Mouse (Mus musculus) c-Kit-negative CD71-positive TER-119-positive erythroid progenitor cells, embryonic 14.5 days (primary cell): ENCODE results near the gene Tacr3.

ENCODE experiments used
- DNase-seq: peaks from one replicate; pipeline ENCODE4 v3.0.0-alpha.2; 2013; ENCODE audit warnings: low read depth, low spot score

Gene Tacr3

GRCm38 (mm10) chr3:134828875-134829530, at the start of gene Tacr3:
Gene Tacr3, plus strand, starts transcription at chr3:134829007.
- no peak for DNase-seq

- DNase-seq: no peak
Observed at GRCm38 (mm10) chr3:134828492-134828874, 324 bp upstream of the Tacr3 start.

- no peak for DNase-seq
Observed at GRCm38 (mm10) chr3:134829531-134829921, 719 bp downstream of the Tacr3 start.

- no peak for DNase-seq
Observed at GRCm38 (mm10) chr3:134851342-134851741, 22.5 kb downstream of the Tacr3 start.

- DNase-seq: no peak
Observed at GRCm38 (mm10) chr3:134877701-134878100, 48.9 kb downstream of the Tacr3 start.

- no peak for DNase-seq
Observed at GRCm38 (mm10) chr3:134895831-134896230, 67.0 kb downstream of the Tacr3 start.

GRCm38 (mm10) chr3:134908890-134909289, 80.1 kb downstream of the Tacr3 start:
- no peak for DNase-seq

- no peak for DNase-seq
Observed at GRCm38 (mm10) chr3:134934703-134935102, 105.9 kb downstream of the Tacr3 start.

- DNase-seq: no peak
Observed at GRCm38 (mm10) chr3:134935461-134935860, 106.7 kb downstream of the Tacr3 start.

GRCm38 (mm10) chr3:134963461-134963860, 134.7 kb downstream of the Tacr3 start:
- DNase-seq: no peak

- no peak for DNase-seq
Observed at GRCm38 (mm10) chr3:134978902-134979301, 150.1 kb downstream of the Tacr3 start.

GRCm38 (mm10) chr3:134980140-134980539, 151.3 kb downstream of the Tacr3 start:
- DNase-seq: no peak
